Comparison of ENCODE assay signal across 8 mouse cellular contexts in genomic region chr11:80088917-80089816, GRCm38 (mm10). TPM values are rescaled to one million over a fixed set of nuclear protein-coding genes. Genes with fewer than 3 reads are reported as not detected.
DNase-seq lines count a peak whose midpoint lies in the region; ATAC-seq lines count a peak whose summit lies in the region.

Atad5 (plus strand) TSS chr11:80089400.

- peaks cover 58% of the 10 kb centered on the region for H3K4me1 ChIP-seq in megakaryocyte, embryonic 14.5 days

- H3K9me3 ChIP-seq in megakaryocyte, embryonic 14.5 days = no peaks in the 10 kb centered on the region

- DNase-seq in ZHBTc4 (ENCODE audit: low read depth, low spot score) = peak; percentile 94
- peak; percentile 69 to 77 for DNase-seq in gastrocnemius, adult 8-10 months (ENCODE audit: low spot score in 2 of 2)
- DNase-seq in hindlimb bud, embryonic 11.5 days (ENCODE audit: extremely low spot score, low read depth, low spot score) = peak; percentile 73
- DNase-seq in left cerebral cortex, adult 8-10 months (ENCODE audit: low spot score in 2 of 2) = peak; percentile 67 to 86
- DNase-seq in right cerebral cortex, postnatal 10 days (ENCODE audit: low spot score in 2 of 2) = peak; percentile 94 to 95
- DNase-seq in urinary bladder, postnatal 25 days (ENCODE audit: low spot score) = peak; percentile 93

- no peaks in the 10 kb centered on the region for H3K27me3 ChIP-seq in megakaryocyte, embryonic 14.5 days (replicated peaks)

- H3K4me3 ChIP-seq in megakaryocyte, embryonic 14.5 days (replicated peaks) = peak within 1 kb of the TSS; percentile 95

- peak; percentile 77 for ATAC-seq in common myeloid progenitor, adult 5-6 weeks (replicated peaks; ENCODE audit: low read depth, poor library complexity, severe bottlenecking)

- peaks cover 4% of the 10 kb centered on the region for H3K36me3 ChIP-seq in megakaryocyte, embryonic 14.5 days (replicated peaks; ENCODE audit: low read length)

RNA-seq across cellular contexts. Expression of gene Atad5, which starts in this region (rescaled TPM):
- total RNA-seq in common myeloid progenitor, adult 5-6 weeks (2017) = 47.1 and 54.9 TPM in 2 replicates
- under 1 TPM; 0.51 to 0.73 (median 0.71) TPM for total RNA-seq in gastrocnemius, adult 8-10 months (2022)
- 1 to 10 TPM; 3.4 to 4.9 (median 3.6) TPM for total RNA-seq in left cerebral cortex, adult 8-10 months (2022)
- polyA plus RNA-seq in megakaryocyte, embryonic 14.5 days (2012; ENCODE audit: insufficient read depth, low replicate concordance) = 0.47 TPM in 1 of 2 replicates, not detected in the other

Comparison
In these comparisons a context has a peak if more than half of its experiments do, and no peak if none do; other contexts are left out.
1. Peak in every context shown above with its lines: DNase-seq, ATAC-seq and H3K4me3 ChIP-seq.
2. Peak in DNase-seq in gastrocnemius, adult 8-10 months; RNA of the gene not detected or under 1 TPM.